Mouse (Mus musculus): ENCODE measurements around the gene Zfp362. TPM values are rescaled to one million over a fixed set of nuclear protein-coding genes. Genes with fewer than 3 reads are reported as not detected.

Gene Zfp362
- polyA plus RNA-seq, 1 experiment from 2014 or later = 22.8 TPM

DNA sequence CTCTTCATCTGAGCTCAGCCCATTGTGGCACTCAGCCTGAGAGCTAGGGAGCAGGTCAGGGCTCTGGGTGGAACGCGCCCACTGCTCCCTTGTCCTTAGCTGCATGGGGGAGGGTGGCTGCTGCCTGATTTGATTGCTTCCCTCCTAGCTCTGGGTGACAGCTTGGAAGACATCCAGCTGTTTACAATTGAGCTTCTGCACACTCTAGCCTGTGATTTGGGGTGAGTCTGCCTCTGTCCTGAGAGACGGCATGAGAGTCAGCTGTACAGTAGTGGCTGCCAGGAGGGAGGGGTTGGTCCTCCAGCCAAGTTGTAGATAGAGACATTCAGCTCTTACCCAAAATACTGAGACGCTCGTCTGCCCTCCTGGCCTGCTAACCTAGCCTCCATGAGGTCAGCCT is 71.6 kb downstream of the Zfp362 start:
- Histone ChIP-seq H3K4me2 (peak overlapping the region; percentile 6; the same call in 1 of the 2 replicates), H3K4me3 (replicated peaks) (0 out of 2 replicates have a peak overlapping the region, but pooled peaks have one; percentile 4), H3K9me3 (no peaks in the 10 kb centered on the region), H3K36me3 (no peaks in the 10 kb centered on the region), H3K9ac (no peak overlapping the region), H3K27me3 (replicated peaks) (no peaks in the 10 kb centered on the region), H3K27ac (peak overlapping the region; percentile 63), H3K4me1 (peaks cover 70% of the 10 kb centered on the region)
- 17% methylated on average over 5 of the region's 5 CpGs for whole genome bisulfite sequencing
- ATAC-seq (ENCODE audit: insufficient read depth, low FRiP score, low read depth) = peak; percentile 71; the same call in 1 of the 2 replicates

DNA sequence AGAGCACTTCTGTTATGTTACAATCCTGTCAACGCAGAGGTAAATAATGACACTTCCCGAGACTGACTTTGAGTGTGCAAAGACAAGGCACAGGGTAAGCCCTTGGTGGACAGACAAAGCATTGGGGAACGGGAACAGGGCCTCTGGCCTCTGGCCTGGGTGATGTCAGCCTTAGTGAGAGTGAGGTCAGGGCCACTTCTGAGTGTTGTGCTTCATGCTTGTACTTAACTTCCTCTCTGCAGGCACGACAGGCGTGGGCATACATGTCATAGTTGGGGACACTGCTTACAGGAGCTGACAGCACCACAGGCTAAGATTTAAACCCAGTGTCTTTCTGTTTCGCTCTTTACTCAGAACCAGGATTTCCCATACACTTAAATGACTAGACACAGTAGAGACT is 72.3 kb downstream of the Zfp362 start:
- ATAC-seq (ENCODE audit: insufficient read depth, low FRiP score, low read depth) = no peak
- Histone ChIP-seq H3K9ac (no peak overlapping the region), H3K27ac (peak overlapping the region; percentile 63), H3K36me3 (no peaks in the 10 kb centered on the region), H3K9me3 (no peaks in the 10 kb centered on the region), H3K4me2 (peak overlapping the region; percentile 6; the same call in 1 of the 2 replicates), H3K4me3 (replicated peaks) (no peak overlapping the region), H3K4me1 (peaks cover 77% of the 10 kb centered on the region), H3K27me3 (replicated peaks) (no peaks in the 10 kb centered on the region)
- WGBS = 34% methylated on average over 6 of the region's 6 CpGs

DNA sequence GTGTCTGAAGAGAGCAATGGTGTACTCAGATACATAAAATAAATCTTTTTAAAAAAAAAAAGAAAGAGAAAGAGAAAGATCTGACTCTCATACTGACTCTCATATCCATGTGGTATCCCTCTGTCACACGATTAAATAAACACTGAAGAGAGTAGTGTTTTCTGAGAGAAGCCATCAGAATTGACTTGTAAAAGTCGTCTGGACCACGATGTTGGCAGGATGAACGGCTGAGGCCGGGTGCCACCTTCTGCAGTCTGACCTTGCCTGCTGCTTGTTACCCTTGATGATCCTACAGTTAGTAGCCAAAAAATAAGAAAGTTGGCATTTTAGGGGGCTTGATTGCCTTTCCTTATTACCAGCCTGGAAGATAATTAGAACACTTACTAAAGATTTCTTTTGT is 73.1 kb downstream of the Zfp362 start:
- Histone ChIP-seq H3K9me3 (no peaks in the 10 kb centered on the region), H3K36me3 (no peaks in the 10 kb centered on the region), H3K27me3 (replicated peaks) (no peaks in the 10 kb centered on the region), H3K9ac (no peak overlapping the region), H3K4me1 (peaks cover 71% of the 10 kb centered on the region), H3K27ac (no peak overlapping the region), H3K4me3 (replicated peaks) (no peak overlapping the region), H3K4me2 (no peak overlapping the region)
- no peak for ATAC-seq (ENCODE audit: insufficient read depth, low FRiP score, low read depth)
- WGBS = 44% methylated on average over 5 of the region's 5 CpGs

GRCm38 (mm10) chr4:128730271-128730670 is 75.6 kb downstream of the Zfp362 start:
- ATAC-seq (ENCODE audit: insufficient read depth, low FRiP score, low read depth) = no peak
- no peaks in the 10 kb centered on the region for H3K9me3 ChIP-seq
- 44% methylated on average over 6 of the region's 6 CpGs for WGBS
- H3K27ac ChIP-seq = peak overlapping the region; percentile 12; the same call in 1 of the 2 replicates
- no peak overlapping the region for H3K9ac ChIP-seq
- H3K4me1 ChIP-seq = peaks cover 50% of the 10 kb centered on the region
- H3K36me3 ChIP-seq = no peaks in the 10 kb centered on the region
- no peaks in the 10 kb centered on the region for H3K27me3 ChIP-seq (replicated peaks)
- H3K4me3 ChIP-seq (replicated peaks) = peak overlapping the region; percentile 96; the same call in 1 of the 2 replicates
- H3K4me2 ChIP-seq = peak overlapping the region; percentile 73

GRCm38 (mm10) chr4:128729709-128730037 is 76.2 kb downstream of the Zfp362 start:
- Histone ChIP-seq H3K4me2 (peak overlapping the region; percentile 73), H3K9ac (no peak overlapping the region; the same call in 1 of the 2 replicates), H3K9me3 (no peaks in the 10 kb centered on the region), H3K27ac (peak overlapping the region; percentile 12; the same call in 1 of the 2 replicates), H3K36me3 (no peaks in the 10 kb centered on the region), H3K27me3 (replicated peaks) (no peaks in the 10 kb centered on the region), H3K4me3 (replicated peaks) (peak overlapping the region; percentile 96), H3K4me1 (peaks cover 44% of the 10 kb centered on the region)
- ATAC-seq (ENCODE audit: insufficient read depth, low FRiP score, low read depth) = no peak
- WGBS = 10% methylated on average over 5 of the region's 5 CpGs

- no peaks in the 10 kb centered on the region for H3K9me3 ChIP-seq
- H3K27ac ChIP-seq = peak overlapping the region; percentile 12; the same call in 1 of the 2 replicates
- H3K9ac ChIP-seq = peak overlapping the region; percentile 94; the same call in 1 of the 2 replicates
- no peaks in the 10 kb centered on the region for H3K36me3 ChIP-seq
- H3K4me3 ChIP-seq (replicated peaks) = peak overlapping the region; percentile 96
- peaks cover 39% of the 10 kb centered on the region for H3K4me1 ChIP-seq
- WGBS = 10% methylated on average over 15 of the region's 15 CpGs
- H3K4me2 ChIP-seq = peak overlapping the region; percentile 73
- H3K27me3 ChIP-seq (replicated peaks) = no peaks in the 10 kb centered on the region
- ATAC-seq (ENCODE audit: insufficient read depth, low FRiP score, low read depth) = no peak
Observed at GRCm38 (mm10) chr4:128729033-128729708, 76.7 kb downstream of the Zfp362 start.

DNA sequence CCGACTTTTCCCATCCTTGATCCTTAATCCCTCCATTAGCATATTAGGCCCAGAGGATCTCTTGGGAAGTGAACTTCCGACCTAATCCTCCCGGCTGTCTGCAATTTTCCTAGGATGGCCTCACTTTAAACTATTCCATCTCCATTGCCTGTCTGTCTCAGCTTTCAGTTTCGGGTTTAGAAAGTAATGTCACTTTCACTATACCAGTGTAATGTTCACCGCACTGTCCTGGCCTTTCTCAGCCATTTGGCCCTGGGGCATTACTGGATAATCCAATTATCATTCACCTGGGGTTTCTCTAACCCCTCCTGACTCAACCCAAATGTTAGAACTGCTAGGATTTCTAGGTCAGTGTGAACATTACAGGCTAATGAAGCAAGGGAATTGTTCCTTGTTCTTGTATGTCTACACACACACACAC is 77.4 kb downstream of the Zfp362 start:
- Histone ChIP-seq H3K4me1 (peaks cover 32% of the 10 kb centered on the region), H3K9ac (peak overlapping the region; percentile 94; the same call in 1 of the 2 replicates), H3K4me3 (replicated peaks) (peak overlapping the region; percentile 96), H3K27me3 (replicated peaks) (no peaks in the 10 kb centered on the region), H3K27ac (peak overlapping the region; percentile 92), H3K9me3 (no peaks in the 10 kb centered on the region), H3K36me3 (no peaks in the 10 kb centered on the region), H3K4me2 (peak overlapping the region; percentile 73)
- 1% methylated on average over 5 of the region's 5 CpGs for WGBS
- no peak for ATAC-seq (ENCODE audit: insufficient read depth, low FRiP score, low read depth)

DNA sequence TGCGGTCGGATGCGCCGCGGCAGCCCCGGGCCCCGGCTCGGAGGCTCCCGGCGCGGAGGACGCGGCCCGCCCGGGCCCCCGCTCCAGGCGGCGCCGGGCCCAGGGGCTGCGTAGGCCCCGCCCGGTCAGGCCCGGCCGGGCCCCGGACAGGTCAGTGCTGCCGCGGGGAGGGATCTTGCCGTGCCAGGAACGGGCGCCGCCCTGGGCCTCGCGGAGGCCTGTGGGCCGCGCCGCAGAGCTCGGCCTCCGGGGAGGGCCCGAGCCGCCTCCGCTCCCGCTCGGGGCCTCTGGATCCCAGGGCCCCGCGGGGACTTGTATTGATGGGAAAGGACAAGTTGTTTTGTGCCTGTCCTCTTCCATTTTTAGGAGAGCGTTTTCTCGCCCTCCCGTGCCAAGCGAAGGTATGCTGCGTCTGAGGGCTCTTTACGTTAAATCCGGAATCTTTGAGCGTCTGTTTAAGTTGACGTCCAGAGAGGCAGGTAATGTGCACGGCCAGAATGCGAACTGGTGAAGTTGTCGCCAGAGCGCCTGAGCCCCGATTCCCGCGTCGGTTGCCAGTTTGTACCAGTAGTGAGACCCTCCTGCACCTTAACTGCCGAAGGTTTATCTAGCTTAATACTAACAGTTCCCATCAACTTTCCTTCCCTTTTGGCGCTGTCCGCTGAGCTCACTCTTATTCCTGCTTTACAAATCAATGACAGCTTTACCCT is 78.0 kb downstream of the Zfp362 start:
- Histone ChIP-seq H3K4me2 (peak overlapping the region; percentile 73), H3K36me3 (no peaks in the 10 kb centered on the region), H3K4me3 (replicated peaks) (peak overlapping the region; percentile 96), H3K27ac (peak overlapping the region; percentile 92), H3K27me3 (replicated peaks) (no peaks in the 10 kb centered on the region), H3K9me3 (no peaks in the 10 kb centered on the region), H3K4me1 (peaks cover 27% of the 10 kb centered on the region), H3K9ac (peak overlapping the region; percentile 94)
- ATAC-seq (ENCODE audit: insufficient read depth, low FRiP score, low read depth) = peak; percentile 89
- under 1% methylated on average over 60 of the region's 65 CpGs for WGBS

DNA sequence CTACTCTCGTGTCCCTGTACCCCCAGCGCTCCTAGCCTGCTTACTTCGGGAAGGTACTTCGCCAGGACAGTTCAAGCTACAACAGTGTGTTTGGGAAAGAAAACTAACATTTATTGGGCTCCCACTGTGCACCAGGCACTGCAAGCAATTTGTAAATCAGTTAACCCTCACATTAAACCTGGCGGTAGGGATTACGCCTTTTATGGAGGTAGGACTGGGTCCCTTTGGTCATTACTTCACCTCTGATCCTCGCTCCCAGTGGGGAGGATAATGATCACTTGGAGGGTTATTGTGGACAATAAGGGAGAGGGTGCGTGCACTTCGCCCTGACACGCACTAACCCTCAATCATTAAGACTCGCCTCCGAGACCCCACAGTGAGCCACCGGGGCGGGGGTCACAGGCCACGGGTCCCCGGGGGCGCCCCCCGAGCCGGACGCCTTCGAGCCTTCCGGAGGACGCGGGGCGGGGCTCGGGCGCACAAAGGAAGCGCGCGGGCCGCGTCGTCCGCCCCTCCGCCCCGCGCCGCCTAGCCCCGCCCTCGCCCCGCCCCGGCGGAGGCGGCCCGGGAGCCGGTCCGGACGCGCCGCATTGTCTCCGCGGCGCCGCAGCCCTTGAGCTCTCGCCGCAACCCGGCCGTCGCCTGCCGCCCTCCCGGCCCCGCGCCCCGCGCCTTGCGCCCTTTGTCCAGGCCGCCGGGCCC is 78.7 kb downstream of the Zfp362 start:
- Histone ChIP-seq H3K36me3 (no peaks in the 10 kb centered on the region), H3K9ac (peak overlapping the region; percentile 94), H3K4me3 (replicated peaks) (peak overlapping the region; percentile 96), H3K4me2 (peak overlapping the region; percentile 73), H3K27me3 (replicated peaks) (no peaks in the 10 kb centered on the region), H3K9me3 (no peaks in the 10 kb centered on the region), H3K4me1 (peaks cover 25% of the 10 kb centered on the region), H3K27ac (peak overlapping the region; percentile 92)
- peak; percentile 91 for ATAC-seq (ENCODE audit: insufficient read depth, low FRiP score, low read depth)
- WGBS = 3% methylated on average over 56 of the region's 68 CpGs

GRCm38 (mm10) chr4:128724059-128724458 is 81.8 kb downstream of the Zfp362 start:
- Histone ChIP-seq H3K27ac (no peak overlapping the region), H3K9me3 (no peaks in the 10 kb centered on the region), H3K4me3 (replicated peaks) (no peak overlapping the region), H3K9ac (no peak overlapping the region), H3K4me1 (peaks cover 29% of the 10 kb centered on the region), H3K27me3 (replicated peaks) (no peaks in the 10 kb centered on the region), H3K4me2 (no peak overlapping the region), H3K36me3 (no peaks in the 10 kb centered on the region)
- 74% methylated on average over 7 of the region's 7 CpGs for WGBS
- no peak for ATAC-seq (ENCODE audit: insufficient read depth, low FRiP score, low read depth)

- no peak overlapping the region for H3K4me3 ChIP-seq (replicated peaks)
- H3K4me2 ChIP-seq = no peak overlapping the region
- 79% methylated on average over 13 of the region's 13 CpGs for WGBS
- no peak overlapping the region for H3K9ac ChIP-seq
- H3K27ac ChIP-seq = no peak overlapping the region
- no peaks in the 10 kb centered on the region for H3K9me3 ChIP-seq
- no peaks in the 10 kb centered on the region for H3K27me3 ChIP-seq (replicated peaks)
- H3K4me1 ChIP-seq = peaks cover 24% of the 10 kb centered on the region
- H3K36me3 ChIP-seq = no peaks in the 10 kb centered on the region
- ATAC-seq (ENCODE audit: insufficient read depth, low FRiP score, low read depth) = no peak
Observed at GRCm38 (mm10) chr4:128723431-128723830, 82.4 kb downstream of the Zfp362 start.
